Mouse (Mus musculus): ENCODE measurements around the gene Osbp2. TPM values are rescaled to one million over a fixed set of nuclear protein-coding genes. Genes with fewer than 3 reads are reported as not detected.

Osbp2 gene
- total RNA-seq, 2 experiments from 2014 or later = 141 to 149 TPM

GRCm38 (mm10) chr11:3773782-3774462, 89.8 kb downstream of the Osbp2 start:
- Histone ChIP-seq H3K4me3 (peak overlapping the region; percentile 68), H3K27ac (peak overlapping the region; percentile 90)
- intact Hi-C loops (cut with DNase I) = loop anchor here (2.0 kb wide), 1 partner anchor 19 kb away; no protein-coding TSS in a partner anchor
- no peak for DNase-seq (ENCODE audit: extremely low spot score in 1 of 2, low spot score in 2 of 2)
- no peak for TF ChIP-seq CTCF (IDR thresholded peaks at IDR 0.05)

GRCm38 (mm10) chr11:3773136-3773535, 90.6 kb downstream of the Osbp2 start:
- intact Hi-C loops (cut with DNase I) = loop anchor here (2.0 kb wide), 1 partner anchor 18 kb away; no protein-coding TSS in a partner anchor
- H3K27ac ChIP-seq = peak overlapping the region; percentile 90
- DNase-seq (ENCODE audit: extremely low spot score in 1 of 2, low spot score in 2 of 2) = no peak
- no peak for TF ChIP-seq CTCF (IDR thresholded peaks at IDR 0.05)
- H3K4me3 ChIP-seq = peak overlapping the region; percentile 68

- intact Hi-C loops (cut with DNase I) = no loop called here
- DNase-seq (ENCODE audit: extremely low spot score in 1 of 2, low spot score in 2 of 2) = no peak
- Histone ChIP-seq H3K4me3 (0 out of 2 replicates have a peak overlapping the region, but pooled peaks have one; percentile 1), H3K27ac (peak overlapping the region; percentile 45)
- peak; percentile 63 for TF ChIP-seq CTCF (IDR thresholded peaks at IDR 0.05)
Measured at GRCm38 (mm10) chr11:3771348-3771747, 92.4 kb downstream of the Osbp2 start.

GRCm38 (mm10) chr11:3767830-3768229, 95.9 kb downstream of the Osbp2 start:
- intact Hi-C loops (cut with DNase I) = loop anchor here (5.0 kb wide), 1 partner anchor 41 kb away; no protein-coding TSS in a partner anchor
- H3K27ac ChIP-seq = no peak overlapping the region
- no peak overlapping the region for H3K4me3 ChIP-seq
- no peak for TF ChIP-seq CTCF (IDR thresholded peaks at IDR 0.05)
- no peak for DNase-seq (ENCODE audit: extremely low spot score in 1 of 2, low spot score in 2 of 2)

- Histone ChIP-seq H3K4me3 (no peak overlapping the region), H3K27ac (0 out of 2 replicates have a peak overlapping the region, but pooled peaks have one; percentile 2)
- DNase-seq (ENCODE audit: extremely low spot score in 1 of 2, low spot score in 2 of 2) = no peak
- TF ChIP-seq CTCF (IDR thresholded peaks at IDR 0.05) = no peak
- intact Hi-C loops (cut with DNase I) = loop anchor here (5.0 kb wide), 1 partner anchor 40 kb away; no protein-coding TSS in a partner anchor
Measured at GRCm38 (mm10) chr11:3766964-3767363, 96.7 kb downstream of the Osbp2 start.

- no peak for TF ChIP-seq CTCF (IDR thresholded peaks at IDR 0.05)
- Histone ChIP-seq H3K27ac (0 out of 2 replicates have a peak overlapping the region, but pooled peaks have one; percentile 6), H3K4me3 (no peak overlapping the region)
- DNase-seq (ENCODE audit: extremely low spot score in 1 of 2, low spot score in 2 of 2) = no peak
- intact Hi-C loops (cut with DNase I) = no loop called here
Measured at GRCm38 (mm10) chr11:3764352-3764751, 99.4 kb downstream of the Osbp2 start.

- H3K4me3 ChIP-seq = peak overlapping the region; percentile 57
- peak overlapping the region; percentile 89 for H3K27ac ChIP-seq
- intact Hi-C loops (cut with DNase I) = no loop called here
- no peak; the same call in 1 of the 2 replicates for TF ChIP-seq CTCF (IDR thresholded peaks at IDR 0.05)
- peak; percentile 63 to 65 for DNase-seq (ENCODE audit: extremely low spot score in 1 of 2, low spot score in 2 of 2)
Measured at GRCm38 (mm10) chr11:3761775-3762501, 101.8 kb downstream of the Osbp2 start.

GRCm38 (mm10) chr11:3761339-3761738, 102.4 kb downstream of the Osbp2 start:
- peak overlapping the region; percentile 57 for H3K4me3 ChIP-seq
- peak overlapping the region; percentile 89 for H3K27ac ChIP-seq
- DNase-seq (ENCODE audit: extremely low spot score in 1 of 2, low spot score in 2 of 2) = no peak
- intact Hi-C loops (cut with DNase I) = no loop called here
- no peak for TF ChIP-seq CTCF (IDR thresholded peaks at IDR 0.05)

GRCm38 (mm10) chr11:3759433-3759832, 104.3 kb downstream of the Osbp2 start:
- no peak for TF ChIP-seq CTCF (IDR thresholded peaks at IDR 0.05)
- DNase-seq (ENCODE audit: extremely low spot score in 1 of 2, low spot score in 2 of 2) = no peak
- H3K4me3 ChIP-seq = no peak overlapping the region
- intact Hi-C loops (cut with DNase I) = no loop called here
- H3K27ac ChIP-seq = peak overlapping the region; percentile 24; the same call in 1 of the 2 replicates

- TF ChIP-seq CTCF (IDR thresholded peaks at IDR 0.05) = no peak
- peak overlapping the region; percentile 75; the same call in 1 of the 2 replicates for H3K27ac ChIP-seq
- DNase-seq (ENCODE audit: extremely low spot score in 1 of 2, low spot score in 2 of 2) = no peak
- intact Hi-C loops (cut with DNase I) = loop anchor here (2.0 kb wide), 2 partner anchors 15 to 17 kb away; no protein-coding TSS in a partner anchor
- no peak overlapping the region for H3K4me3 ChIP-seq
Measured at GRCm38 (mm10) chr11:3755341-3755740, 108.4 kb downstream of the Osbp2 start.

GRCm38 (mm10) chr11:3754685-3755084, 109.0 kb downstream of the Osbp2 start:
- intact Hi-C loops (cut with DNase I) = loop anchor here (2.0 kb wide), 2 partner anchors 14 to 18 kb away; no protein-coding TSS in a partner anchor
- no peak for DNase-seq (ENCODE audit: extremely low spot score in 1 of 2, low spot score in 2 of 2)
- TF ChIP-seq CTCF (IDR thresholded peaks at IDR 0.05) = no peak
- Histone ChIP-seq H3K27ac (peak overlapping the region; percentile 75), H3K4me3 (no peak overlapping the region)

- peak; percentile 40 for TF ChIP-seq CTCF (IDR thresholded peaks at IDR 0.05)
- DNase-seq (ENCODE audit: extremely low spot score in 1 of 2, low spot score in 2 of 2) = peak in 1 of 2 experiments; percentile 52
- Histone ChIP-seq H3K27ac (peak overlapping the region; percentile 75), H3K4me3 (no peak overlapping the region)
- intact Hi-C loops (cut with DNase I) = loop anchor here (2.0 kb wide), 2 partner anchors 13 to 19 kb away; no protein-coding TSS in a partner anchor
Measured at GRCm38 (mm10) chr11:3753897-3754296, 109.8 kb downstream of the Osbp2 start.

Measured in left cerebral cortex, adult 2 months (tissue).